25 mouse cellular contexts compared by ENCODE assay signal in genomic region chr1:176085952-176086648, GRCm38 (mm10).
DNase-seq lines count a peak whose midpoint lies in the region; ATAC-seq and TF ChIP-seq lines count a peak whose summit lies in the region.
"Had no signal": no experiment of that assay in that cellular context is flagged by ENCODE, and none has a peak within 500 bp of the region (broad histone marks: within the 10 kb centered on the region; RNA-seq: fewer than 3 reads in every experiment).

No protein-coding gene starts in this region.

- no peak for TF ChIP-seq CTCF in hindbrain, postnatal 0 days (IDR thresholded peaks at IDR 0.05; ENCODE audit: low read depth)

- H3K27ac ChIP-seq in hindbrain, embryonic 13.5 days = peak overlapping the region; percentile 35; the same call in 1 of the 2 replicates
- no peak overlapping the region for H3K27ac ChIP-seq in hindbrain, embryonic 10.5 days
- no peak overlapping the region for H3K27ac ChIP-seq in forebrain, embryonic 14.5 days (ENCODE audit: low read depth, low read length)
- no peak overlapping the region for H3K27ac ChIP-seq in hindbrain, postnatal 0 days
- H3K27ac ChIP-seq: heart, adult 2 months; intestine, embryonic 15.5 days; limb, embryonic 12.5 days; liver, embryonic 12.5 days had no signal

- WGBS in hindbrain, embryonic 13.5 days = 54% methylated on average over 13 of the region's 13 CpGs
- 88% methylated on average over 13 of the region's 13 CpGs for WGBS in hindbrain, embryonic 10.5 days
- WGBS in forebrain, embryonic 14.5 days = 31% methylated on average over 13 of the region's 13 CpGs
- WGBS in hindbrain, postnatal 0 days = 42% methylated on average over 13 of the region's 13 CpGs

- no peaks in the 10 kb centered on the region for H3K36me3 ChIP-seq in hindbrain, embryonic 13.5 days
- H3K36me3 ChIP-seq in hindbrain, embryonic 10.5 days = no peaks in the 10 kb centered on the region
- H3K36me3 ChIP-seq in forebrain, embryonic 14.5 days (ENCODE audit: control insufficient read depth, insufficient read depth, low read length) = no peaks in the 10 kb centered on the region
- H3K36me3 ChIP-seq in hindbrain, postnatal 0 days (ENCODE audit: insufficient read depth, low read length) = no peaks in the 10 kb centered on the region
- H3K36me3 ChIP-seq: intestine, embryonic 15.5 days; limb, embryonic 12.5 days; liver, embryonic 12.5 days had no signal

- H3K4me1 ChIP-seq in hindbrain, embryonic 13.5 days (replicated peaks) = peaks cover 25% of the 10 kb centered on the region
- peaks cover 6% of the 10 kb centered on the region for H3K4me1 ChIP-seq in hindbrain, embryonic 10.5 days (replicated peaks)
- peaks cover 6% of the 10 kb centered on the region for H3K4me1 ChIP-seq in forebrain, embryonic 14.5 days (ENCODE audit: control insufficient read depth, insufficient read depth, low read length)
- H3K4me1 ChIP-seq in hindbrain, postnatal 0 days (ENCODE audit: insufficient read depth, low read length) = no peaks in the 10 kb centered on the region
- H3K4me1 ChIP-seq: intestine, embryonic 15.5 days; limb, embryonic 12.5 days; liver, embryonic 12.5 days had no signal

- no peaks in the 10 kb centered on the region for H3K9me3 ChIP-seq in hindbrain, embryonic 13.5 days
- H3K9me3 ChIP-seq in hindbrain, embryonic 10.5 days = no peaks in the 10 kb centered on the region
- H3K9me3 ChIP-seq in forebrain, embryonic 14.5 days (replicated peaks; ENCODE audit: control insufficient read depth, low read length) = no peaks in the 10 kb centered on the region
- no peaks in the 10 kb centered on the region for H3K9me3 ChIP-seq in hindbrain, postnatal 0 days (ENCODE audit: low read length)
- H3K9me3 ChIP-seq: intestine, embryonic 15.5 days; limb, embryonic 12.5 days; liver, embryonic 12.5 days had no signal

- H3K9ac ChIP-seq in hindbrain, embryonic 13.5 days = no peak overlapping the region
- no peak overlapping the region for H3K9ac ChIP-seq in forebrain, embryonic 14.5 days (ENCODE audit: low read length)
- H3K9ac ChIP-seq in hindbrain, postnatal 0 days (replicated peaks; ENCODE audit: low read length) = no peak overlapping the region
- H3K9ac ChIP-seq: intestine, embryonic 15.5 days; limb, embryonic 12.5 days; liver, embryonic 12.5 days had no signal

- no peaks in the 10 kb centered on the region for H3K27me3 ChIP-seq in hindbrain, embryonic 13.5 days
- no peaks in the 10 kb centered on the region for H3K27me3 ChIP-seq in hindbrain, embryonic 10.5 days (ENCODE audit: insufficient read depth, poor library complexity, severe bottlenecking)
- no peaks in the 10 kb centered on the region for H3K27me3 ChIP-seq in forebrain, embryonic 14.5 days (replicated peaks; ENCODE audit: control insufficient read depth, insufficient read depth, low read length)
- no peaks in the 10 kb centered on the region for H3K27me3 ChIP-seq in hindbrain, postnatal 0 days (ENCODE audit: insufficient read depth, low read length)
- H3K27me3 ChIP-seq: CH12.LX; intestine, embryonic 15.5 days; limb, embryonic 12.5 days; liver, embryonic 12.5 days had no signal

- no peak overlapping the region for H3K4me2 ChIP-seq in hindbrain, embryonic 13.5 days
- no peak overlapping the region for H3K4me2 ChIP-seq in forebrain, embryonic 14.5 days (ENCODE audit: low read length)
- H3K4me2 ChIP-seq in hindbrain, postnatal 0 days (ENCODE audit: low read depth, low read length) = no peak overlapping the region
- H3K4me2 ChIP-seq: intestine, embryonic 15.5 days; limb, embryonic 12.5 days; liver, embryonic 12.5 days had no signal

- peak; percentile 65 for ATAC-seq in hindbrain, embryonic 13.5 days (ENCODE audit: low FRiP score)
- ATAC-seq in forebrain, embryonic 14.5 days = peak; percentile 72
- ATAC-seq in hindbrain, postnatal 0 days = peak; percentile 58; the same call in 1 of the 2 replicates
- ATAC-seq: intestine, embryonic 15.5 days; liver, embryonic 12.5 days had no signal

- H3K4me3 ChIP-seq in hindbrain, embryonic 13.5 days = no peak overlapping the region
- H3K4me3 ChIP-seq in hindbrain, embryonic 10.5 days = no peak overlapping the region
- no peak overlapping the region for H3K4me3 ChIP-seq in forebrain, embryonic 14.5 days (ENCODE audit: low read depth, low read length)
- H3K4me3 ChIP-seq in hindbrain, postnatal 0 days (ENCODE audit: low read length) = no peak overlapping the region
- H3K4me3 ChIP-seq: heart, adult 2 months; intestine, embryonic 15.5 days; limb, embryonic 12.5 days; liver, embryonic 12.5 days had no signal

- no peak for DNase-seq in hindbrain, embryonic 10.5 days (ENCODE audit: low spot score)
- DNase-seq in forebrain, embryonic 14.5 days (ENCODE audit: low spot score) = peak; percentile 37
- peak; percentile 36 for DNase-seq in hindbrain, postnatal 0 days (ENCODE audit: low spot score)
- peak; percentile 13 for DNase-seq in retina, embryonic 14.5 days (ENCODE audit: low spot score)
- no peak for DNase-seq in thymus, postnatal 4 days
- no peak for DNase-seq in spleen, postnatal 36 days (ENCODE audit: low spot score in 2 of 2)
- DNase-seq in urinary bladder, adult 2 months (ENCODE audit: low spot score) = no peak
- DNase-seq: adrenal gland, postnatal 25 days; cerebellum, adult 18-20 months; gastrocnemius, postnatal 14 days; heart, adult 2 months; heart, postnatal 36 days; kidney, adult 9 months; kidney, postnatal 36 days; layer of hippocampus, adult 9-11 months; lung, adult 2 months; lung, postnatal 36 days; right cerebral cortex, postnatal 14 days; spleen, adult 18-20 months; thymus, adult 18-20 months had no signal

Comparison
In these comparisons a context has a peak if more than half of its experiments do, and no peak if none do; other contexts are left out.
1. DNase-seq: peak in forebrain, embryonic 14.5 days (single experiment), hindbrain, postnatal 0 days (single experiment) and retina, embryonic 14.5 days (single experiment); none in hindbrain, embryonic 10.5 days (single experiment), thymus, postnatal 4 days (single experiment), spleen, postnatal 36 days (0 of 2) and urinary bladder, adult 2 months (single experiment).
2. Peak in every context shown above with its lines, with median percentiles within 50 percentile points of each other: ATAC-seq.